In the genomic region with DNA sequence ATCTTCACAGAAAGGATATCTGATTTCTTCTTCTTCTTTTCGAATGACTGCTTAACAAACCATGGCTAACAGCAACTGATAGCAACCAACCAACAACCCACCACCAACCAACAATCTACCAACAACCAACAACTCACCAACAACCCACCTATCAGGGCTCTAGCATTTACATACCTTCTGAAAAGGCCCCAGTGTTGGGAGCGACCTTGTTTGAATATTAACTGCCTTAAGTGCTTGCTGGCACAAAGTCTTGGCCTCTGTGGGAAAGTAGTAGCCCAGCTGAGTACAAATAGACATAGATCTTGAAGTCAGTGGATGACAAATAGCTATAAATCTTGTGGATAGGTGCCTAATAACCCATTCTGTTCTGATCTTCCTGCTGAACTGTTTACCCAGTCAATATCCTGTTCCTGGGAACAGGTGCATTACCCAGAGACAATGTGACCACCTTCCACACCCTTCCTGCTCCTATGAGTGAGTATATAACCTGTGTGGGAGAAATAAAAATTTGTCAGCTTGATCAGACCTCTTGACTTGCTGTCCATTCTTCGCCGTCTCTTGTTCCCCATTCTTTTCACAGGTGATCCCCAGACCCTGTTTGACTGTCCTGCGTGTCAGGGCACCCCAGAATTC, we compare ENCODE assay signal across 2 mouse cellular contexts. TPM values are rescaled to one million over a fixed set of nuclear protein-coding genes. Genes with fewer than 3 reads are reported as not detected.
"Had no signal": no experiment of that assay in that cellular context is flagged by ENCODE, and none has a peak within 500 bp of the region (broad histone marks: within the 10 kb centered on the region; RNA-seq: fewer than 3 reads in every experiment).

No protein-coding gene starts in this region.

RNA-seq across cellular contexts. Expression of a gene that starts 55.9 kb away (rescaled TPM):
- polyA plus RNA-seq: inflammation-experienced regulatory T-cells, adult 6 months; large intestine, adult 2 months had no signal
